Mouse (Mus musculus): ENCODE results near the gene Gm49394. TPM values are rescaled to one million over a fixed set of nuclear protein-coding genes. Genes with fewer than 3 reads are reported as not detected.

Gene Gm49394
- polyA plus RNA-seq, 1 experiment from 2014 or later, result not detected

DNA sequence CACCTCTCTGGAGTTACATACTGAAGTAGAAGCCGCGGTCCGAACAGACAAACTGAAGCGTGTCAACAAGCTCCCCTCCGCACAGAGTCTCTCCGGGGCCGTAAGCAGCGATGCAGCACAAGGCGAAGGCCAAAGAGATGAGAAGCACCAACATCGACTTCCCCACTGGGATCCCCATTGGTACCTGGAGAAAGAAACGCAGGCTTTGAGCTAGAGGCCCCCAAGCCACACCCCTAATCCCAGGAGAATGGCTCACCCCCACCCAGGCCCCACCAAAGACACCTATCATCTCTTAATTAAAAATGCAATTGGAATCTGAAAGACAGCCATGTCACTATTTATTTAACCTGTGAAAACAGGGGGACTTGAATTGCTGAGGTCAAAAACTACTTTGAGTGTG lies 14.1 kb downstream of the Gm49394 start:
- no peak for TF ChIP-seq CTCF (IDR thresholded peaks at IDR 0.05; ENCODE audit: low read depth)
- Histone ChIP-seq H3K27ac (ENCODE audit: low read depth) (0 out of 2 replicates have a peak overlapping the region, but pooled peaks have one; percentile 12), H3K9me3 (ENCODE audit: low read depth, low read length) (no peaks in the 10 kb centered on the region), H3K27me3 (ENCODE audit: insufficient read depth, low read length) (peaks cover 63% of the 10 kb centered on the region), H3K4me1 (ENCODE audit: insufficient read depth) (no peaks in the 10 kb centered on the region), H3K4me3 (ENCODE audit: low read depth, low read length) (peak overlapping the region; percentile 60), H3K4me2 (peak overlapping the region; percentile 73), H3K9ac (peak overlapping the region; percentile 39; the same call in 1 of the 2 replicates), H3K36me3 (ENCODE audit: insufficient read depth) (peaks cover 48% of the 10 kb centered on the region)
- ATAC-seq (ENCODE audit: insufficient read depth) (no peak), DNase-seq (no peak)
- WGBS, result 20% methylated on average over 11 of the region's 11 CpGs

DNA sequence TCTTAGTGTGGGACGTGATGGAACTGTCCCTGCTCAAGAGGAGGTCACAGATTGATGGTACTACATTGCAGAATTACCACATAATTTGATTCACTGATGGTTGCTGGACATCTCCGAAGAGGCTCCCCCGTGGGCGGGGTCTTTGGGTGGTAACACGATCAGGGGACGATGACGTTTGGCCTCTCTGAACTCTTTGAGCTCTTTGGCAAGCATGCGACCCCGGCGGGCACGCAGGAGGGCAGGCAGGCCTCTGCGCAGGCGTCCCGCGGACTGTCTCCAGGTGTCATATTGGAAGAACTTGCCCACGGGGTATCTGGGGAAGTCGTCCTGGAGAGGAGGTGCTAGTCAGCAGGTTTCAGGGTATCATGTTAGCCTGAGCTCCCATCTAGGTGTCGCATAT lies 16.0 kb downstream of the Gm49394 start:
- 14% methylated on average over 18 of the region's 18 CpGs for WGBS
- Histone ChIP-seq H3K4me2 (peak overlapping the region; percentile 73; the same call in 1 of the 2 replicates), H3K27ac (ENCODE audit: low read depth) (peak overlapping the region; percentile 18; the same call in 1 of the 2 replicates), H3K4me3 (ENCODE audit: low read depth, low read length) (no peak overlapping the region), H3K4me1 (ENCODE audit: insufficient read depth) (no peaks in the 10 kb centered on the region), H3K9ac (no peak overlapping the region), H3K36me3 (ENCODE audit: insufficient read depth) (peaks cover 48% of the 10 kb centered on the region), H3K9me3 (ENCODE audit: low read depth, low read length) (no peaks in the 10 kb centered on the region), H3K27me3 (ENCODE audit: insufficient read depth, low read length) (peaks cover 44% of the 10 kb centered on the region)
- no peak for TF ChIP-seq CTCF (IDR thresholded peaks at IDR 0.05; ENCODE audit: low read depth)
- ATAC-seq (ENCODE audit: insufficient read depth), result no peak
- no peak for DNase-seq

DNA sequence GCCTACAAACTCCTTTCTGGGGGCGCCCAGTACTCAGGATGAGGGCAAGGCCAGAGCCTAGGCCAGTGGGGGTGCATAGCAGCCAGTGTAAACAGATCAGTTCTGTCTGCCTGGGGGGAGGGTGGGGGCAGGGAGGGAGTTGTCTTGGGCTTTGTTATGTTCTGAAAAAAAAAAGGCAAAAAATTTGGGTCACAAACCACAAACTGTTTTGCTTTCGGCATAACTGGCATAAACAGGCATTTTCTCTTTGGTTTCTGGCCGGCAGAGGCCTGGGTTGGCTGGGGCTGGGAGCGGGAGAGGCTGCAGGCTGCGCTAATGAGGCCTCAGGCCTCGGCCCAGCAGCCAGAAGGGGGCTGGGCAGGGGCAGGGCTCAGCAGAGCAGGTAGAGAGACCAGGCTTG lies 23.1 kb downstream of the Gm49394 start:
- H3K4me3 ChIP-seq (ENCODE audit: low read depth, low read length), result no peak overlapping the region
- DNase-seq, result no peak
- ATAC-seq (ENCODE audit: insufficient read depth), result no peak
- WGBS, result 35% methylated on average over 6 of the region's 6 CpGs
- no peak overlapping the region for H3K9ac ChIP-seq
- no peak overlapping the region for H3K4me2 ChIP-seq
- TF ChIP-seq CTCF (IDR thresholded peaks at IDR 0.05; ENCODE audit: low read depth), result no peak
- no peaks in the 10 kb centered on the region for H3K27me3 ChIP-seq (ENCODE audit: insufficient read depth, low read length)
- H3K27ac ChIP-seq (ENCODE audit: low read depth), result no peak overlapping the region
- peaks cover 11% of the 10 kb centered on the region; the same call in 1 of the 2 replicates for H3K36me3 ChIP-seq (ENCODE audit: insufficient read depth)
- H3K9me3 ChIP-seq (ENCODE audit: low read depth, low read length), result no peaks in the 10 kb centered on the region
- no peaks in the 10 kb centered on the region for H3K4me1 ChIP-seq (ENCODE audit: insufficient read depth)

DNA sequence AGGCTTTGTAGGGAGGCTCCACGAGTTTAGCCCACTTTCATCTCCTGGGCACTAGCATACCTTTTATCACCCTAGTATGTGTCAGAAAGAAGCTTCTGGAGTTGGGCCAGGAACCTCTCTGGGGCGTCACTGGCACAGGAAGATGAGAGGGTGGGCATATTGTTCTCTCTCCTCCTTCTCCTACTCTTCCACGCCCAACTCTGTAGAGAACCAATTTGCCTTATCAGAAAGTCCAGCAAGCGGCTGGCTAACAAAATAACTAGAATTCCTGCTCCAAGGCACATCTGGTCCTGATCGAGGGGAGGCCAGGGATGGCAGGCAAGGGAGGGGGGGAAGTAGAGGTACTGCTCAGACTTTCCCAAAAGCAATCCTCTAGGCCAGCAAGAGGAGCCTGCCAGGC lies 24.7 kb downstream of the Gm49394 start:
- peak; percentile 24 for DNase-seq
- 13% methylated on average over 5 of the region's 5 CpGs for WGBS

DNA sequence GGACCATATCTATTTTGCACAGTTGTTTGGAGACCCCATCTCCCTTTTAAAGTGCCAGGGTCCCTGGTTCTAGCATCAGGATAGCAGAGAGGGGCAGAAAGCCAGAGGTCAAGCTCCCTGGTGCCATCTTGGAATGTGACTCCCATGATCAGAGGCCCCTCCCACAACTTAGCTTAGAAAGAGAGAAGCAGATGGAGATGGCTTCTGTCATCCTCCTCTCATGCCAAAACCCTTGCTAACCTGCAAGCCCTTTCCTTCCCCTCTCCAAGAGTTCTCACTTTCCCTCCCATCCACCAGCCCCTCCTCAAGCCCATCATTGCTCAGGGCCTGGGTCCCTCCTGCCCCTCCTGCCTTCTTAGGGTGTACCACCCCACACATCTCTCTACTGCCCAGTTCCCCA lies 33.6 kb downstream of the Gm49394 start:
- no peak overlapping the region for H3K9ac ChIP-seq

More for the DNA sequence above, 24.7 kb downstream of the Gm49394 start:
- Histone ChIP-seq H3K27me3 (ENCODE audit: insufficient read depth, low read length) (no peaks in the 10 kb centered on the region), H3K9ac (no peak overlapping the region), H3K9me3 (ENCODE audit: low read depth, low read length) (no peaks in the 10 kb centered on the region), H3K27ac (ENCODE audit: low read depth) (no peak overlapping the region), H3K4me2 (no peak overlapping the region), H3K4me3 (ENCODE audit: low read depth, low read length) (no peak overlapping the region), H3K4me1 (ENCODE audit: insufficient read depth) (no peaks in the 10 kb centered on the region), H3K36me3 (ENCODE audit: insufficient read depth) (no peaks in the 10 kb centered on the region)
- ATAC-seq (ENCODE audit: insufficient read depth), result no peak; the same call in 1 of the 2 replicates
- TF ChIP-seq CTCF (IDR thresholded peaks at IDR 0.05; ENCODE audit: low read depth), result no peak

DNA sequence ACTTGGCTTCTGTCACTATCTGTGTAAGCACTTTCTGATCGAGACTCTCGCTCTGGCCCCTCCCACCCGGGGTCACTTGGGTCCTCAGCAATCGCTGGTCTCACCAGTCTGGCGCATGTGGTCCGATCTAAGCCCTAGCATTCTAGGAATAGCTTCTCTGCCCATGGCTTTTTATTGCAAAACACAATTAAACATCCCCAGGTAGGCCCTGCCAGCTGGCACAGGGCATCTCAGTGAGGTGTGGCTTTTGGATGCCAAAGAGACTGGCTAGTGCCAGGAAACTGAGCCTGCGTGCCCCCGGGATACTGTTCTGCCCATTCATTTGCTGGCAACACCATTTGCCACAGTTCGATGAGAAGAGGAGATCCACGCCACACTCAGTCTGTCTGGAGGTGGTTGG lies 39.1 kb downstream of the Gm49394 start:
- no peak for TF ChIP-seq CTCF (IDR thresholded peaks at IDR 0.05; ENCODE audit: low read depth)
- 70% methylated on average over 10 of the region's 10 CpGs for WGBS
- DNase-seq (no peak), ATAC-seq (ENCODE audit: insufficient read depth) (no peak)
- H3K9me3 ChIP-seq (ENCODE audit: low read depth, low read length), result no peaks in the 10 kb centered on the region
- H3K4me3 ChIP-seq (ENCODE audit: low read depth, low read length), result no peak overlapping the region
- H3K4me2 ChIP-seq, result no peak overlapping the region
- H3K27me3 ChIP-seq (ENCODE audit: insufficient read depth, low read length), result no peaks in the 10 kb centered on the region
- H3K4me1 ChIP-seq (ENCODE audit: insufficient read depth), result no peaks in the 10 kb centered on the region
- no peaks in the 10 kb centered on the region for H3K36me3 ChIP-seq (ENCODE audit: insufficient read depth)
- H3K9ac ChIP-seq, result no peak overlapping the region
- no peak overlapping the region for H3K27ac ChIP-seq (ENCODE audit: low read depth)

More for the DNA sequence above, 33.6 kb downstream of the Gm49394 start:
- DNase-seq, result no peak
- H3K27me3 ChIP-seq (ENCODE audit: insufficient read depth, low read length), result no peaks in the 10 kb centered on the region
- no peak overlapping the region for H3K27ac ChIP-seq (ENCODE audit: low read depth)
- TF ChIP-seq CTCF (IDR thresholded peaks at IDR 0.05; ENCODE audit: low read depth), result no peak
- ATAC-seq (ENCODE audit: insufficient read depth), result no peak
- H3K36me3 ChIP-seq (ENCODE audit: insufficient read depth), result no peaks in the 10 kb centered on the region
- H3K4me1 ChIP-seq (ENCODE audit: insufficient read depth), result no peaks in the 10 kb centered on the region
- H3K4me2 ChIP-seq, result no peak overlapping the region
- H3K4me3 ChIP-seq (ENCODE audit: low read depth, low read length), result no peak overlapping the region
- H3K9me3 ChIP-seq (ENCODE audit: low read depth, low read length), result no peaks in the 10 kb centered on the region

DNA sequence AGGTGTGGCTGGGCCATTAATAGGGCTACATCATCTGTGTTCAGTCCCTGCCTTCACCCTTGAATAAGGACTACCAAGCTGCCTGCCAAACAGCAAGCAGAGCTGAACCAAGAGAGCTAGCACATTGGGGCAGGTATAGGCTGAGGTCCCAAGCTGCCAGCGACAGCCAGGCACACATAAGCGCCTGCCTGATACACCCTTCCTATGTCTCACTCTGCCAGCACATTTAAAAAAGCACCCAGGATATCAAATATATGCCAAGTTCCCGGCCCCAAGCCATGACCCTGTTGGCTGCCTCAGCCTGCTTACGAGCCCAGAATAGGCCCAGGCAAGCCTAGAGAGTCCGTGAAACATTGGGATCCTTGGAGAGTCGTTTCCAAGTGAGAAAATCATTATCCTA lies 39.9 kb downstream of the Gm49394 start:
- Histone ChIP-seq H3K9me3 (ENCODE audit: low read depth, low read length) (no peaks in the 10 kb centered on the region), H3K9ac (no peak overlapping the region), H3K27ac (ENCODE audit: low read depth) (no peak overlapping the region), H3K4me1 (ENCODE audit: insufficient read depth) (no peaks in the 10 kb centered on the region), H3K27me3 (ENCODE audit: insufficient read depth, low read length) (no peaks in the 10 kb centered on the region), H3K36me3 (ENCODE audit: insufficient read depth) (no peaks in the 10 kb centered on the region), H3K4me2 (no peak overlapping the region), H3K4me3 (ENCODE audit: low read depth, low read length) (no peak overlapping the region)
- 80% methylated on average over 6 of the region's 6 CpGs for WGBS
- ATAC-seq (ENCODE audit: insufficient read depth) (no peak), DNase-seq (no peak)
- no peak for TF ChIP-seq CTCF (IDR thresholded peaks at IDR 0.05; ENCODE audit: low read depth)

DNA sequence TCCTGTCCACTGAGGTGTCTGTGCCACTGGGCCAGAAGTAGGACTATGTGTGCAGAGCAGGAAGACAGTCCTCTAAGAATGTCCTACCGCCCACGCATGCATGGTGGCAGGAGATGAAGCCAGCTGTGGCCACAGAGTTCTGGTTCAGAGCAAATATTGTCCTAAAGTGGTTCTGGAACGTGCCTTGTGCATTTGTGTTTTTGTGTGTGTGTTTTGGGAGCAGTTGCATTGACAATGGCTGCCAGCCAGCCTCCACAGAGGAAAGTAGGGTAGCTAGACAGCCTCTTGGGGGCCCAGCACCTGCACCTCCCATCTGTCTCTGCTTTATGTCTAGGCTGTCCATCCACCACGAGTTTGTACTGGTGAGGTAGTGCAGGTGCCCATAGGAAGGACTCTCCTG lies 47.6 kb downstream of the Gm49394 start:
- H3K36me3 ChIP-seq (ENCODE audit: insufficient read depth), result no peaks in the 10 kb centered on the region
- no peaks in the 10 kb centered on the region for H3K9me3 ChIP-seq (ENCODE audit: low read depth, low read length)
- H3K9ac ChIP-seq, result no peak overlapping the region
- 67% methylated on average over 4 of the region's 4 CpGs for WGBS
- H3K27me3 ChIP-seq (ENCODE audit: insufficient read depth, low read length), result no peaks in the 10 kb centered on the region
- H3K4me1 ChIP-seq (ENCODE audit: insufficient read depth), result no peaks in the 10 kb centered on the region
- no peak overlapping the region for H3K4me2 ChIP-seq
- no peak for TF ChIP-seq CTCF (IDR thresholded peaks at IDR 0.05; ENCODE audit: low read depth)
- H3K4me3 ChIP-seq (ENCODE audit: low read depth, low read length), result no peak overlapping the region
- DNase-seq (no peak), ATAC-seq (ENCODE audit: insufficient read depth) (no peak)
- H3K27ac ChIP-seq (ENCODE audit: low read depth), result no peak overlapping the region
